Mouse (Mus musculus) liver, adult 2 months (tissue): ENCODE measurements at regions not wholly inside any gene's neighbourhood (a gene's known extent, or its start where the extent isn't known, plus 50 kb on each side); places are given as distances from the start of the nearest gene placed in this dataset.

Experiments used
- DNase-seq: peaks from one replicate; pipeline ENCODE4 v3.0.0-alpha.2; 2011; ENCODE audit warnings: low read depth, low spot score; ENCODE audit errors: extremely low read depth
- H3K27ac ChIP-seq: fragments of 200-500 bp; replicated peaks from 2 replicates; pipeline ENCODE4 v1.5.1; 2012; ENCODE audit warnings: low read depth, mild to moderate bottlenecking, control low read depth, inconsistent platforms, low read length; ENCODE audit not compliant: insufficient read depth
- H3K27me3 ChIP-seq: fragments of 200-500 bp; 2 replicates; pipeline ENCODE4 v1.6.1; 2012; ENCODE audit warnings: mild to moderate bottlenecking, moderate library complexity, low read length, inconsistent platforms; ENCODE audit not compliant: control insufficient read depth, insufficient read depth
- H3K36me3 ChIP-seq: fragments of 200-500 bp; 2 replicates; pipeline ENCODE4 v1.6.1; 2012; ENCODE audit warnings: low read length, inconsistent platforms; ENCODE audit not compliant: control insufficient read depth, insufficient read depth
- H3K4me1 ChIP-seq: fragments of 200-500 bp; 2 replicates; pipeline ENCODE4 v1.6.1; 2011; ENCODE audit warnings: low read length; ENCODE audit not compliant: control insufficient read depth, insufficient read depth
- H3K4me3 ChIP-seq: fragments of 200-500 bp; 2 replicates; pipeline ENCODE4 v1.5.1; 2011; ENCODE audit warnings: low read depth, mild to moderate bottlenecking, control low read depth, low read length, moderate library complexity; ENCODE audit not compliant: insufficient read depth
- H3K79me2 ChIP-seq: fragments of 200-500 bp; 2 replicates; pipeline ENCODE4 v1.6.1; 2012; ENCODE audit warnings: inconsistent platforms, mild to moderate bottlenecking, low read length, moderate library complexity; ENCODE audit not compliant: control insufficient read depth, insufficient read depth
- H3K9ac ChIP-seq: fragments of 200-500 bp; 2 replicates; pipeline ENCODE4 v1.6.1; 2012; ENCODE audit warnings: low read depth, mild to moderate bottlenecking, control low read depth, inconsistent platforms, low read length
- CTCF ChIP-seq: fragments of 200-500 bp; IDR thresholded peaks from 2 replicates; pipeline ENCODE4 v1.5.1; 2011; ENCODE audit warnings: low read depth, low read length, control low read depth
- POLR2A ChIP-seq: fragments of 200-500 bp; IDR thresholded peaks from 2 replicates; pipeline ENCODE4 v1.6.1; 2011; ENCODE audit warnings: low read length, control low read depth; ENCODE audit not compliant: insufficient read depth; ENCODE audit errors: extremely low read depth
- whole genome bisulfite sequencing: fragments of 180-500 bp; shearing (Covaris S2); methylation state at CpG from one replicate; pipeline ENCODE4 v1.1.7; 2018; 5-methylcytosine and 5-hydroxymethylcytosine counted together

GRCm38 (mm10) chr1:71812171-71812695 is 159.2 kb upstream of the Fn1 start:
- TF ChIP-seq POLR2A: no peak
- no peak for TF ChIP-seq CTCF
- no peaks in the 10 kb centered on the region for H3K27me3 ChIP-seq
- no peak for DNase-seq
- H3K36me3 ChIP-seq: no peaks in the 10 kb centered on the region
- no peaks in the 10 kb centered on the region for H3K79me2 ChIP-seq
- WGBS: 97% methylated on average over 11 of the region's 11 CpGs
- H3K4me3 ChIP-seq: no peak overlapping the region
- no peak overlapping the region for H3K9ac ChIP-seq
- H3K4me1 ChIP-seq: peaks cover 4% of the 10 kb centered on the region; the same call in 1 of the 2 replicates
- H3K27ac ChIP-seq: no peak overlapping the region

GRCm38 (mm10) chr1:71811196-71811788 is 158.3 kb upstream of the Fn1 start:
- WGBS: 83% methylated on average over 11 of the region's 11 CpGs
- H3K27ac ChIP-seq: no peak overlapping the region

GRCm38 (mm10) chr1:71808005-71808404 is 155.0 kb upstream of the Fn1 start:
- peak; percentile 64 for DNase-seq
- no peak for TF ChIP-seq CTCF
- no peak for TF ChIP-seq POLR2A
- Histone ChIP-seq H3K4me1 (peaks cover 2% of the 10 kb centered on the region; the same call in 1 of the 2 replicates), H3K79me2 (no peaks in the 10 kb centered on the region), H3K27me3 (no peaks in the 10 kb centered on the region), H3K27ac (no peak overlapping the region), H3K4me3 (no peak overlapping the region), H3K9ac (no peak overlapping the region), H3K36me3 (no peaks in the 10 kb centered on the region)
- WGBS: 25% methylated on average over 1 of the region's 1 CpGs

More at GRCm38 (mm10) chr1:71811196-71811788, 158.3 kb upstream of the Fn1 start:
- Histone ChIP-seq H3K4me1 (peaks cover 4% of the 10 kb centered on the region; the same call in 1 of the 2 replicates), H3K79me2 (no peaks in the 10 kb centered on the region), H3K9ac (no peak overlapping the region), H3K4me3 (no peak overlapping the region), H3K36me3 (no peaks in the 10 kb centered on the region), H3K27me3 (no peaks in the 10 kb centered on the region)
- TF ChIP-seq POLR2A (no peak), CTCF (no peak)
- DNase-seq: no peak

- Histone ChIP-seq H3K27ac (peak overlapping the region; percentile 71; the same call in 1 of the 2 replicates), H3K9ac (no peak overlapping the region), H3K79me2 (no peaks in the 10 kb centered on the region), H3K27me3 (no peaks in the 10 kb centered on the region), H3K4me3 (no peak overlapping the region), H3K4me1 (peaks cover 2% of the 10 kb centered on the region; the same call in 1 of the 2 replicates), H3K36me3 (no peaks in the 10 kb centered on the region)
- TF ChIP-seq POLR2A (no peak), CTCF (no peak)
- peak; percentile 83 for DNase-seq
- WGBS: 14% methylated on average over 4 of the region's 4 CpGs
Measured at GRCm38 (mm10) chr1:71807586-71807985, 154.6 kb upstream of the Fn1 start.

GRCm38 (mm10) chr1:71801283-71802066 is 148.5 kb upstream of the Fn1 start:
- Histone ChIP-seq H3K27ac (no peak overlapping the region), H3K4me3 (no peak overlapping the region), H3K4me1 (no peaks in the 10 kb centered on the region), H3K9ac (no peak overlapping the region), H3K27me3 (no peaks in the 10 kb centered on the region), H3K79me2 (no peaks in the 10 kb centered on the region), H3K36me3 (no peaks in the 10 kb centered on the region)
- DNase-seq: no peak
- 88% methylated on average over 9 of the region's 9 CpGs for WGBS
- no peak for TF ChIP-seq POLR2A
- TF ChIP-seq CTCF: no peak

- Histone ChIP-seq H3K27ac (no peak overlapping the region), H3K9ac (no peak overlapping the region), H3K36me3 (no peaks in the 10 kb centered on the region), H3K27me3 (no peaks in the 10 kb centered on the region), H3K4me1 (no peaks in the 10 kb centered on the region), H3K79me2 (no peaks in the 10 kb centered on the region), H3K4me3 (no peak overlapping the region)
- 51% methylated on average over 2 of the region's 2 CpGs for WGBS
- TF ChIP-seq CTCF (no peak), POLR2A (no peak)
- peak; percentile 11 for DNase-seq
Measured at GRCm38 (mm10) chr1:71800581-71800980, 147.6 kb upstream of the Fn1 start.
